ENCODE assay signal across 8 mouse cellular contexts in the genomic region with DNA sequence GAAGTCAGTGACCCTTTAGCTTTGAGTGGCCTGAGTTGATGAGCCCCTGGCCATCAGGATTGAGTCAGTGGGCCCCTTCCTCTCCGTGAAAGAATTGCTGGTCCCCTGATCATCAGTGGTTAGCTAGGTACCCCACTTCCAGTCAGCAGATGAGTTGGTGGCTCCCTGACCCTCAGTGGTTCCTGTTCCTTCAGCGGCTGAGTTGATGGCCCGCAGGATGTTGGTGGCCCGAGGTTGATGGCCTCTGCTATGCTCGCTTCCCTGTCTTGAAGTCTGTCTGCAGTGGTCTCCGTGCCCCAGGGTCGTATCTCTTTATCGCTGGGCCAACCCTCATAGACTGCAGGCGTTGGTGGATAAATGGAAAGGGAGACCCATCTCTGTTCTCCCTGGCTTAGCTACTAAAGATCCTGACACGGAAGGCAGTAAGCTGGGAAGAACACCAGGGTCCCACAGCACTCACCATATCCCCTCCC. TPM values are rescaled to one million over a fixed set of nuclear protein-coding genes. Genes with fewer than 3 reads are reported as not detected.
DNase-seq lines count a peak whose midpoint lies in the region; ATAC-seq and TF ChIP-seq lines count a peak whose summit lies in the region.

No protein-coding gene starts in this region.

- TF ChIP-seq EP300 in heart, adult 2 months (IDR thresholded peaks at IDR 0.05; ENCODE audit: insufficient read depth, low read depth, low read length) = no peak

- H3K79me2 ChIP-seq in heart, adult 2 months (replicated peaks; ENCODE audit: control insufficient read depth, insufficient read depth, low read length) = no peaks in the 10 kb centered on the region

- 2% methylated on average over 10 of the region's 10 CpGs for WGBS in heart, adult 2 months
- WGBS in limb, embryonic 10.5 days = 3% methylated on average over 10 of the region's 10 CpGs
- 2% methylated on average over 10 of the region's 10 CpGs for WGBS in neural tube, embryonic 14.5 days

- no peaks in the 10 kb centered on the region for H3K27me3 ChIP-seq in heart, adult 2 months (ENCODE audit: control insufficient read depth, insufficient read depth, low read length)
- no peaks in the 10 kb centered on the region for H3K27me3 ChIP-seq in testis, adult 2 months (ENCODE audit: control insufficient read depth, insufficient read depth, low read length)
- no peaks in the 10 kb centered on the region for H3K27me3 ChIP-seq in limb, embryonic 10.5 days (ENCODE audit: low read depth, poor library complexity, severe bottlenecking)
- no peaks in the 10 kb centered on the region for H3K27me3 ChIP-seq in neural tube, embryonic 14.5 days (ENCODE audit: control insufficient read depth, insufficient read depth, low read length)

- peaks cover 9% of the 10 kb centered on the region for H3K4me1 ChIP-seq in heart, adult 2 months (ENCODE audit: control insufficient read depth, insufficient read depth, low read length)
- peaks cover 2% of the 10 kb centered on the region; the same call in 1 of the 2 replicates for H3K4me1 ChIP-seq in testis, adult 2 months (ENCODE audit: control insufficient read depth, insufficient read depth, low read length)
- peaks cover 13% of the 10 kb centered on the region for H3K4me1 ChIP-seq in limb, embryonic 10.5 days
- H3K4me1 ChIP-seq in neural tube, embryonic 14.5 days (ENCODE audit: control insufficient read depth, insufficient read depth, low read length) = no peaks in the 10 kb centered on the region

- peak overlapping the region; percentile 60 for H3K4me2 ChIP-seq in neural tube, embryonic 14.5 days (ENCODE audit: low read depth, low read length)

- ATAC-seq in neural tube, embryonic 14.5 days (ENCODE audit: low read depth) = no peak; the same call in 1 of the 2 replicates

- H3K27ac ChIP-seq in heart, adult 2 months = peak overlapping the region; percentile 80
- peak overlapping the region; percentile 56 for H3K27ac ChIP-seq in testis, adult 2 months (ENCODE audit: control insufficient read depth, insufficient read depth, low read depth, low read length)
- H3K27ac ChIP-seq in limb, embryonic 10.5 days = peak overlapping the region; percentile 99
- H3K27ac ChIP-seq in neural tube, embryonic 14.5 days (ENCODE audit: low read depth, low read length) = peak overlapping the region; percentile 17; the same call in 1 of the 2 replicates

- H3K4me3 ChIP-seq in heart, adult 2 months = peak overlapping the region; percentile 78
- H3K4me3 ChIP-seq in testis, adult 2 months (ENCODE audit: control insufficient read depth, low read depth, low read length) = peak overlapping the region; percentile 83
- peak overlapping the region; percentile 95 for H3K4me3 ChIP-seq in limb, embryonic 10.5 days
- H3K4me3 ChIP-seq in neural tube, embryonic 14.5 days (ENCODE audit: low read depth, low read length) = peak overlapping the region; percentile 64

- no peaks in the 10 kb centered on the region for H3K9me3 ChIP-seq in limb, embryonic 10.5 days (replicated peaks)
- H3K9me3 ChIP-seq in neural tube, embryonic 14.5 days (ENCODE audit: control insufficient read depth, low read length) = no peaks in the 10 kb centered on the region

- TF ChIP-seq CTCF in heart, adult 2 months (IDR thresholded peaks at IDR 0.05) = no peak
- TF ChIP-seq CTCF in testis, adult 2 months (IDR thresholded peaks at IDR 0.05; ENCODE audit: control insufficient read depth, insufficient read depth, insufficient replicate concordance, low read depth, low read length) = no peak

- TF ChIP-seq POLR2A in heart, adult 2 months (IDR thresholded peaks at IDR 0.05; ENCODE audit: insufficient read depth, low read depth, low read length) = no peak
- no peak for TF ChIP-seq POLR2A in testis, adult 2 months (IDR thresholded peaks at IDR 0.05; ENCODE audit: control insufficient read depth, low read depth, low read length)

- DNase-seq in heart, adult 2 months = no peak
- no peak for DNase-seq in heart, postnatal 4 days
- DNase-seq in testis, postnatal 14 days (ENCODE audit: low spot score) = no peak
- no peak for DNase-seq in limb, embryonic 10.5 days (ENCODE audit: low spot score)
- DNase-seq in retina, embryonic 14.5 days (ENCODE audit: low spot score) = no peak
- no peak for DNase-seq in yolk sac, embryonic 10.5 days (ENCODE audit: low spot score)

- peak overlapping the region; percentile 54 for H3K9ac ChIP-seq in heart, adult 2 months (ENCODE audit: low read depth, low read length)
- H3K9ac ChIP-seq in neural tube, embryonic 14.5 days (replicated peaks; ENCODE audit: low read depth, low read length) = peak overlapping the region; percentile 86

- no peaks in the 10 kb centered on the region; the same call in none of the 2 replicates for H3K36me3 ChIP-seq in heart, adult 2 months (ENCODE audit: control insufficient read depth, insufficient read depth, low read length)
- H3K36me3 ChIP-seq in testis, adult 2 months (ENCODE audit: control insufficient read depth, insufficient read depth, low read length) = no peaks in the 10 kb centered on the region
- peaks cover 8% of the 10 kb centered on the region; the same call in 1 of the 2 replicates for H3K36me3 ChIP-seq in limb, embryonic 10.5 days
- H3K36me3 ChIP-seq in neural tube, embryonic 14.5 days (ENCODE audit: control insufficient read depth, insufficient read depth, low read length) = no peaks in the 10 kb centered on the region

- intact Hi-C loops in heart, adult 2 months (cut with DNase I) = no loop called here

RNA-seq across cellular contexts. Expression of a gene that starts 0.4 kb away (rescaled TPM):
- total RNA-seq in heart, adult 2 months (2021) = 1 to 10 TPM in 1 of 2 experiments, under 1 TPM in 1; 0.97 to 1.1 TPM
- polyA plus RNA-seq in heart, adult 2 months (2012; rRNA removed) = 0.49 and 1.1 TPM in 2 replicates
- 1 to 10 TPM; 2.2 to 2.7 TPM for total RNA-seq in heart, postnatal 4 days (2021)
- polyA plus RNA-seq in testis, adult 2 months (2012; rRNA removed) = 1.5 and 2.4 TPM in 2 replicates
- polyA plus RNA-seq in limb, embryonic 10.5 days (2016; fragmentation: Nextera tagmentation; extraction: Ambion mirVana) = 9.4 and 9.6 TPM in 2 replicates
- 4.7 and 5.7 TPM in 2 replicates for polyA plus RNA-seq in neural tube, embryonic 14.5 days (2014; fragmentation: Nextera tagmentation; extraction: Ambion mirVana)

RNA-seq across cellular contexts. Expression of a gene that starts 0.6 kb away (rescaled TPM):
- total RNA-seq in heart, adult 2 months (2021) = under 1 TPM; 0.63 to 0.70 TPM
- 0.57 and 0.79 TPM in 2 replicates for polyA plus RNA-seq in heart, adult 2 months (2012; rRNA removed)
- total RNA-seq in heart, postnatal 4 days (2021) = 1 to 10 TPM; 1.6 to 2.0 TPM
- 101 and 172 TPM in 2 replicates for polyA plus RNA-seq in testis, adult 2 months (2012; rRNA removed)
- polyA plus RNA-seq in limb, embryonic 10.5 days (2016; fragmentation: Nextera tagmentation; extraction: Ambion mirVana) = 1.6 and 3.2 TPM in 2 replicates
- 0.98 and 2.6 TPM in 2 replicates for polyA plus RNA-seq in neural tube, embryonic 14.5 days (2014; fragmentation: Nextera tagmentation; extraction: Ambion mirVana)

RNA-seq across cellular contexts. Expression of a gene that starts 36.2 kb away (rescaled TPM):
- 10 to 100 TPM in 1 of 2 experiments, 1 to 10 TPM in 1; 9.0 to 14.2 TPM for total RNA-seq in heart, adult 2 months (2021)
- polyA plus RNA-seq in heart, adult 2 months (2012; rRNA removed) = 3.6 and 9.7 TPM in 2 replicates
- total RNA-seq in heart, postnatal 4 days (2021) = 1 to 10 TPM; 3.2 to 3.5 TPM
- polyA plus RNA-seq in testis, adult 2 months (2012; rRNA removed) = 0.57 and 0.75 TPM in 2 replicates
- polyA plus RNA-seq in limb, embryonic 10.5 days (2016; fragmentation: Nextera tagmentation; extraction: Ambion mirVana) = 0.64 and 0.98 TPM in 2 replicates
- 0.74 and 1.8 TPM in 2 replicates for polyA plus RNA-seq in neural tube, embryonic 14.5 days (2014; fragmentation: Nextera tagmentation; extraction: Ambion mirVana)

Comparison
In these comparisons a context has a peak if more than half of its experiments do, and no peak if none do; other contexts are left out.
1. H3K27ac ChIP-seq: peak in every context shown above with its lines; median percentile 99 in limb, embryonic 10.5 days; 80 in heart, adult 2 months; 56 in testis, adult 2 months; 17 in neural tube, embryonic 14.5 days.
2. RNA of a gene that starts 0.6 kb away (polyA plus RNA-seq): 101 to 172 TPM in testis, adult 2 months; 1.6 to 3.2 TPM in limb, embryonic 10.5 days, 0.98 to 2.6 TPM in neural tube, embryonic 14.5 days and 0.57 to 0.79 TPM in heart, adult 2 months; every median in the first group is over 10 times any median in the second.
3. Peak in every context shown above with its lines, with median percentiles within 50 percentile points of each other: H3K4me3 ChIP-seq.